In the genomic region with DNA sequence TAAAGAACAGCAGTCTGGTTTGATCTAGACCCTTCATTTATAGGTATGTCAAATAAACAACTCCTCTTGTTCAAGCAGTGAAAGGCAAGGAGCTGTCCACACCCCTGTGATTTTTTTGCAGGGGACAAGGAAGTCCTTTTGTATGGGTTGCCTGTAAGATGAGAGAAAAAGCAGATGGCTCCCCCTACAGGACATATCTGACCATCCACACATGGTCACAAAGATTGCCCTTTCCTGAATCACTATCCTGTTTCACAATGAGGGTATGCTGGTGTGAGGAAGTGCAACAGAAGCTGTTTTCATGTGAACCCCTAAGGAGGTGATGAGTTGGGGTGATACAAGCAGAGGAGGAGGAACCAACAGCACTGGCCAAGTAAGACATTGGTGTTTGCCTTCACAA, we compare ENCODE assay signal across 11 mouse cellular contexts.
DNase-seq lines count a peak whose midpoint lies in the region; ATAC-seq and TF ChIP-seq lines count a peak whose summit lies in the region.
"Had no signal": no experiment of that assay in that cellular context is flagged by ENCODE, and none has a peak within 500 bp of the region (broad histone marks: within the 10 kb centered on the region; RNA-seq: fewer than 3 reads in every experiment).

No protein-coding gene starts in this region.

- H3K27me3 ChIP-seq in hindbrain, embryonic 10.5 days (ENCODE audit: insufficient read depth, poor library complexity, severe bottlenecking) = no peaks in the 10 kb centered on the region
- no peaks in the 10 kb centered on the region for H3K27me3 ChIP-seq in hindbrain, embryonic 13.5 days
- no peaks in the 10 kb centered on the region for H3K27me3 ChIP-seq in lung, embryonic 14.5 days (ENCODE audit: insufficient read depth, low read length)
- H3K27me3 ChIP-seq: embryonic facial prominence, embryonic 15.5 days had no signal

- no peak overlapping the region for H3K4me3 ChIP-seq in hindbrain, embryonic 10.5 days
- H3K4me3 ChIP-seq in hindbrain, embryonic 13.5 days = no peak overlapping the region
- no peak overlapping the region for H3K4me3 ChIP-seq in lung, embryonic 14.5 days (ENCODE audit: low read depth, low read length)
- H3K4me3 ChIP-seq: embryonic facial prominence, embryonic 15.5 days had no signal

- no peaks in the 10 kb centered on the region for H3K9me3 ChIP-seq in hindbrain, embryonic 10.5 days
- no peaks in the 10 kb centered on the region for H3K9me3 ChIP-seq in hindbrain, embryonic 13.5 days
- no peaks in the 10 kb centered on the region for H3K9me3 ChIP-seq in lung, embryonic 14.5 days (ENCODE audit: low read depth, low read length)
- H3K9me3 ChIP-seq: embryonic facial prominence, embryonic 15.5 days had no signal

- peak; percentile 8 for DNase-seq in hindbrain, embryonic 10.5 days (ENCODE audit: low spot score)
- peak; percentile 37 for DNase-seq in lung, embryonic 14.5 days
- DNase-seq in lung, adult 18-20 months = no peak
- peak; percentile 49 for DNase-seq in brain, adult 2 months (ENCODE audit: low read depth, low spot score)
- DNase-seq in urinary bladder, postnatal 4 days (ENCODE audit: low spot score in 2 of 2) = no peak
- DNase-seq in cerebellum, postnatal 36 days = no peak
- DNase-seq: gastrocnemius, postnatal 36 days; layer of hippocampus, adult 9-11 months had no signal

- H3K4me1 ChIP-seq in hindbrain, embryonic 10.5 days (replicated peaks) = no peaks in the 10 kb centered on the region
- H3K4me1 ChIP-seq in hindbrain, embryonic 13.5 days (replicated peaks) = no peaks in the 10 kb centered on the region
- no peaks in the 10 kb centered on the region for H3K4me1 ChIP-seq in lung, embryonic 14.5 days (ENCODE audit: insufficient read depth)
- H3K4me1 ChIP-seq: embryonic facial prominence, embryonic 15.5 days had no signal

- no peaks in the 10 kb centered on the region for H3K36me3 ChIP-seq in hindbrain, embryonic 10.5 days
- H3K36me3 ChIP-seq in hindbrain, embryonic 13.5 days = no peaks in the 10 kb centered on the region
- no peaks in the 10 kb centered on the region for H3K36me3 ChIP-seq in lung, embryonic 14.5 days (ENCODE audit: insufficient read depth)
- H3K36me3 ChIP-seq: embryonic facial prominence, embryonic 15.5 days had no signal

- no peak overlapping the region for H3K27ac ChIP-seq in hindbrain, embryonic 10.5 days
- H3K27ac ChIP-seq in hindbrain, embryonic 13.5 days = no peak overlapping the region
- no peak overlapping the region for H3K27ac ChIP-seq in lung, embryonic 14.5 days (ENCODE audit: low read depth)
- H3K27ac ChIP-seq: embryonic facial prominence, embryonic 15.5 days had no signal

- ATAC-seq in hindbrain, embryonic 13.5 days (ENCODE audit: low FRiP score) = no peak
- ATAC-seq in lung, embryonic 14.5 days (ENCODE audit: insufficient read depth) = no peak
- peak; percentile 55 for ATAC-seq in granulocyte monocyte progenitor cell, adult 5-6 weeks (replicated peaks; ENCODE audit: poor library complexity, severe bottlenecking)

- TF ChIP-seq CTCF in lung, embryonic 14.5 days (IDR thresholded peaks at IDR 0.05; ENCODE audit: low read depth) = peak; percentile 41

- H3K9ac ChIP-seq in hindbrain, embryonic 13.5 days = no peak overlapping the region
- no peak overlapping the region for H3K9ac ChIP-seq in lung, embryonic 14.5 days
- H3K9ac ChIP-seq: embryonic facial prominence, embryonic 15.5 days had no signal

- no peak overlapping the region for H3K4me2 ChIP-seq in hindbrain, embryonic 13.5 days
- H3K4me2 ChIP-seq in lung, embryonic 14.5 days = no peak overlapping the region
- H3K4me2 ChIP-seq: embryonic facial prominence, embryonic 15.5 days had no signal

Comparison
In these comparisons a context has a peak if more than half of its experiments do, and no peak if none do; other contexts are left out.
1. DNase-seq: peak in hindbrain, embryonic 10.5 days (single experiment), lung, embryonic 14.5 days (single experiment) and brain, adult 2 months (single experiment); none in lung, adult 18-20 months (0 of 2), urinary bladder, postnatal 4 days (0 of 2) and cerebellum, postnatal 36 days (0 of 2).